Mouse (Mus musculus) megakaryocyte, embryonic 14.5 days (primary cell): Measurements from ENCODE around the gene Kiz. TPM values are rescaled to one million over a fixed set of nuclear protein-coding genes. Genes with fewer than 3 reads are reported as not detected.

Source experiments
- H3K27me3 ChIP-seq: replicated peaks from 2 replicates; pipeline ENCODE3; 2012; ENCODE audit warnings: inconsistent platforms
- H3K36me3 ChIP-seq: replicated peaks from 2 replicates; pipeline ENCODE3; 2012; ENCODE audit warnings: low read length, inconsistent platforms, mixed read lengths
- H3K4me1 ChIP-seq: 2 replicates; pipeline ENCODE4 v1.6.1; 2012; ENCODE audit warnings: inconsistent platforms
- H3K4me3 ChIP-seq: replicated peaks from 2 replicates; pipeline ENCODE3; 2012; ENCODE audit warnings: moderate library complexity, mild to moderate bottlenecking, inconsistent platforms
- H3K9me3 ChIP-seq: 2 replicates; pipeline ENCODE4 v1.6.1; 2012; ENCODE audit warnings: inconsistent platforms
- FLI1 ChIP-seq: IDR thresholded peaks from 2 replicates; pipeline ENCODE4 v1.6.1; 2012; ENCODE audit warnings: low read length, inconsistent platforms, mixed read lengths
- GATA1 ChIP-seq: IDR thresholded peaks from 3 replicates; pipeline ENCODE4 v1.6.1; 2012; ENCODE audit warnings: mixed read lengths, low read length, inconsistent platforms, borderline replicate concordance
- polyA plus RNA-seq: library from polyadenylated mRNA; stranded (reverse); fragments of >175 nt; gene quantifications from 2 replicates; pipeline ENCODE4 v1.2.3, GENCODE M21; 2012; ENCODE audit warnings: low replicate concordance; ENCODE audit not compliant: insufficient read depth

Kiz gene
- polyA plus RNA-seq = 0.77 and 3.5 TPM in 2 replicates

- Histone ChIP-seq H3K36me3 (no peaks in the 10 kb centered on the region), H3K27me3 (no peaks in the 10 kb centered on the region), H3K9me3 (no peaks in the 10 kb centered on the region), H3K4me1 (peaks cover 32% of the 10 kb centered on the region), H3K4me3 (peak within 1 kb of the TSS; percentile 99)
- no peak for TF ChIP-seq GATA1
- TF ChIP-seq FLI1 = no peak
Observed at GRCm38 (mm10) chr2:146855599-146856039, at the start of gene Kiz. Gene Kiz (plus strand): TSS chr2:146855864.

GRCm38 (mm10) chr2:146809706-146810256 lies 45.9 kb upstream of the Kiz start:
- Histone ChIP-seq H3K4me3 (no peak overlapping the region), H3K36me3 (no peaks in the 10 kb centered on the region), H3K9me3 (0 out of 2 replicates have a peak, but pooled peaks cover 5% of the 10 kb centered on the region), H3K4me1 (no peaks in the 10 kb centered on the region), H3K27me3 (no peaks in the 10 kb centered on the region)
- TF ChIP-seq FLI1 (no peak), GATA1 (no peak)

GRCm38 (mm10) chr2:146810695-146811094 lies 45.0 kb upstream of the Kiz start:
- Histone ChIP-seq H3K4me3 (no peak overlapping the region), H3K9me3 (0 out of 2 replicates have a peak, but pooled peaks cover 5% of the 10 kb centered on the region), H3K4me1 (no peaks in the 10 kb centered on the region), H3K27me3 (no peaks in the 10 kb centered on the region), H3K36me3 (no peaks in the 10 kb centered on the region)
- no peak for TF ChIP-seq FLI1

GRCm38 (mm10) chr2:146814978-146815377 lies 40.7 kb upstream of the Kiz start:
- TF ChIP-seq GATA1 (no peak), FLI1 (no peak)
- Histone ChIP-seq H3K9me3 (no peaks in the 10 kb centered on the region), H3K36me3 (no peaks in the 10 kb centered on the region), H3K27me3 (no peaks in the 10 kb centered on the region), H3K4me1 (no peaks in the 10 kb centered on the region), H3K4me3 (no peak overlapping the region)

- H3K27me3 ChIP-seq = peaks cover 6% of the 10 kb centered on the region
- no peaks in the 10 kb centered on the region for H3K9me3 ChIP-seq
- TF ChIP-seq GATA1 (no peak), FLI1 (no peak)
- no peaks in the 10 kb centered on the region for H3K4me1 ChIP-seq
- H3K4me3 ChIP-seq = no peak overlapping the region
- H3K36me3 ChIP-seq = no peaks in the 10 kb centered on the region
Observed at GRCm38 (mm10) chr2:146819065-146819464, 36.6 kb upstream of the Kiz start.

GRCm38 (mm10) chr2:146823483-146823951 lies 32.1 kb upstream of the Kiz start:
- peaks cover 21% of the 10 kb centered on the region for H3K27me3 ChIP-seq
- TF ChIP-seq GATA1 (no peak), FLI1 (no peak)
- H3K4me3 ChIP-seq = no peak overlapping the region
- H3K4me1 ChIP-seq = no peaks in the 10 kb centered on the region
- no peaks in the 10 kb centered on the region for H3K36me3 ChIP-seq
- no peaks in the 10 kb centered on the region for H3K9me3 ChIP-seq

- no peaks in the 10 kb centered on the region for H3K36me3 ChIP-seq
- H3K27me3 ChIP-seq = peaks cover 24% of the 10 kb centered on the region
- TF ChIP-seq GATA1 (no peak), FLI1 (no peak)
Observed at GRCm38 (mm10) chr2:146824043-146824442, 31.6 kb upstream of the Kiz start.

GRCm38 (mm10) chr2:146828006-146828405 lies 27.7 kb upstream of the Kiz start:
- peaks cover 51% of the 10 kb centered on the region for H3K27me3 ChIP-seq
- no peaks in the 10 kb centered on the region for H3K9me3 ChIP-seq
- H3K36me3 ChIP-seq = no peaks in the 10 kb centered on the region
- TF ChIP-seq FLI1 (no peak), GATA1 (no peak)
- H3K4me3 ChIP-seq = no peak overlapping the region
- H3K4me1 ChIP-seq = no peaks in the 10 kb centered on the region

More at GRCm38 (mm10) chr2:146824043-146824442, 31.6 kb upstream of the Kiz start:
- H3K4me3 ChIP-seq = no peak overlapping the region
- no peaks in the 10 kb centered on the region for H3K4me1 ChIP-seq
- H3K9me3 ChIP-seq = no peaks in the 10 kb centered on the region

GRCm38 (mm10) chr2:146833222-146834063 lies 22.2 kb upstream of the Kiz start:
- Histone ChIP-seq H3K36me3 (no peaks in the 10 kb centered on the region), H3K27me3 (peaks cover 84% of the 10 kb centered on the region)

GRCm38 (mm10) chr2:146834064-146834313 lies 21.7 kb upstream of the Kiz start:
- no peak overlapping the region for H3K4me3 ChIP-seq

More at GRCm38 (mm10) chr2:146833222-146834063, 22.2 kb upstream of the Kiz start:
- Histone ChIP-seq H3K4me1 (peaks cover 26% of the 10 kb centered on the region), H3K4me3 (peak overlapping the region; percentile 56), H3K9me3 (0 out of 2 replicates have a peak, but pooled peaks cover 3% of the 10 kb centered on the region)
- TF ChIP-seq FLI1 (no peak), GATA1 (no peak)

More at GRCm38 (mm10) chr2:146834064-146834313, 21.7 kb upstream of the Kiz start:
- H3K9me3 ChIP-seq = 0 out of 2 replicates have a peak, but pooled peaks cover 3% of the 10 kb centered on the region
- H3K36me3 ChIP-seq = no peaks in the 10 kb centered on the region
- peaks cover 30% of the 10 kb centered on the region for H3K4me1 ChIP-seq
- peaks cover 87% of the 10 kb centered on the region for H3K27me3 ChIP-seq
- TF ChIP-seq GATA1 = no peak
- TF ChIP-seq FLI1 = no peak
